Mouse (Mus musculus): ENCODE data around the gene Hist1h2ag.

Hist1h2ag gene

GRCm38 (mm10) chr13:21994896-21995295, 47.8 kb downstream of the Hist1h2ag start:
- in situ Hi-C loops (cut with MseI, MboI), result no loop called here

DNA sequence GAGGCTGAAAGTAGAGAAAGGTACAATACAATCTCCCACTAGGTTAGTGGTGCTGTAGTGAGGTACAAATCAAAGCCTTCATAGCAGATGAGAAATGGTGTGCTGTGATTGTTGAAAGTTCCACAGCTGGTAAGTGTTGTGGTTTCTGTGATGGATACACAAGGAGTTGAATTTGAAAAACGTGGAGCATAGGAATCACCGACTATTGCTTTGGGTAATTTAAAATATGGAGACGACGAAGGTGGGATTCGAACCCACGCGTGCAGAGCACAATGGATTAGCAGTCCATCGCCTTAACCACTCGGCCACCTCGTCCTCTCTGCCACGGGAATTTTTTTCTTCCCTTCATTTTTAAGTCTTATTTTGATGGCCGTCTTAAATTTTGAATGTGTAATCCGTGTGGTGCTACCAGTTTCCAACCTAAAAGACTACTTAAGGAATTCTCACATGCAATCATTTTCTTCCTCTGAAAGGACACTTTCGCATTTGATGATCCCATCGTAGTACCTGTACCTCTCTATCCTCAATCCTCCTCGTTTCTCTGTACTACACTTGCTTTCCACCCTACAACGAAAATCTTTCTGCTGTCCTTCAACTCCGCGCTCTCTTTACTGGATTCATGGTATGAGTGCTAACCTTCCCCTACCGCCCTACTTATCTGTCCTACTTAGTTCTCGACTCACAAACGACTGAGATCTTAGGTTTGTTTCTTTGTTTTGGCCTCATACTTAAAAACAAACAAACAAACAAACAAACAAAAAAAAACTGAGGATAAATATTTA, 48.6 kb downstream of the Hist1h2ag start:
- in situ Hi-C loops (cut with MseI, MboI), result no loop called here

DNA sequence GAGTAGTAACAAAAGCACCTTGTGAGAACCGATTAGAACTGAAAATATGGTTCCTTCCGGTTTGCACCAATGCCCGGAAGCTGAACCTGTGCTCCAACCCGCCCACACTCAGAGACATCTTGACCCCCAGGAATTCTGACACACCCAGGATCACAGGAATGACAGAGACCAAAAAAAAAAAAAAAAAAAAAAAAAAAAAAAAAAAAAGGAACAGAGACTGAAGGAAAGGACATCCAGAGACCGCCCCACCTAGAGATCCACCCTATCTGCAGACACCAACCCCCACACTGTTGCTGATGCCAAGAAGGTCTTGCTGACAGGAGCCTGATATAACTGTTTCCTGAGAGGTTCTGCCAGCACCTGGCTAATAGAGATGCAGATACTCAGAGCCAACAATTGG, 50.2 kb downstream of the Hist1h2ag start:
- in situ Hi-C loops (cut with MseI, MboI), result no loop called here
